Mouse (Mus musculus): ENCODE measurements at regions not wholly inside any gene's neighbourhood (a gene's known extent, or its start where the extent isn't known, plus 50 kb on each side); places are given as distances from the start of the nearest gene placed in this dataset.
"Not testable (repeated sequence)": the region's sequence is repeated elsewhere in the genome, so short reads cannot be mapped to it uniquely, and the experiment has no call there.

- DNase-seq, result not testable (repeated sequence)
Observed at GRCm38 (mm10) chr14:52988563-52988962, 493.0 kb upstream of the Olfr1507 start.

GRCm38 (mm10) chr14:52972207-52973003 is 476.9 kb upstream of the Olfr1507 start:
- not testable (repeated sequence) for DNase-seq

DNA sequence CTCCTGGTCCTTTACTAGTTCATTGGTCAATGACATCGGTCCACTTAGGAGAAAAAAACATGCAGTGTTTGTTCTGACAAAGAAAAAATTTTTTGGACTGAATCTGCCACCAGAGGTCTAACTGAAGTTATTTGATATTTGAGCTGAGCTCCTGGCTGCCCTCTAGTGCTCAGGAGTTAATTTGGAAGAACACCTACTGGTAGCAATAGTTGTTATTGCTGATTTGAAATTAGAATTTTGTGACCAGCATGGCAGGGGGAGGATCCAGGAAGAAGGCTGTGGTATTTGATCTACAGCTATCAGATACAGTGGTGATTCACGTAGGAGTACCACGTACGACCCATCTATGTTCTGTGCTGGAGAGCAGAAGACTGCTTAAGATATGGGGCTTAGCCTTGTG is 466.6 kb upstream of the Olfr1507 start:
- not testable (repeated sequence) for DNase-seq

DNA sequence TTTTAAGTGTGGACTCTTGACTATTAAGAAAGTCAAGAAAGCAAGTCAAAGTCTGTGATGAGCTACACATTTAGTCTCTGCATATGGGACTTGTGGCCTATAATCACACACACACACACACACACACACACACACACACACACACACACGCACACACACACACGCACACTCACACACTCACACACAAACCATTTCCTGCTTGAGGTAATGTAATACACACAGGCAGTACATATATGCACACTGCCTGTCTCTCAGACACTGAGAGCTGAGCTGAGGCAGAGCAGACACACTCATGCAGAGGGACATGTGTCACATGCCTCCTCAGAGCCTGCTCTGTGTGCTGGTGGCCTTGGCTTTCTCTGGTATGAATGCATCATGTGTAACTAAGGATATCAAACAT is 461.0 kb upstream of the Olfr1507 start:
- peak; percentile 20 for DNase-seq

- peak; percentile 10 for DNase-seq
Observed at GRCm38 (mm10) chr14:52944925-52945324, 449.4 kb upstream of the Olfr1507 start.

DNA sequence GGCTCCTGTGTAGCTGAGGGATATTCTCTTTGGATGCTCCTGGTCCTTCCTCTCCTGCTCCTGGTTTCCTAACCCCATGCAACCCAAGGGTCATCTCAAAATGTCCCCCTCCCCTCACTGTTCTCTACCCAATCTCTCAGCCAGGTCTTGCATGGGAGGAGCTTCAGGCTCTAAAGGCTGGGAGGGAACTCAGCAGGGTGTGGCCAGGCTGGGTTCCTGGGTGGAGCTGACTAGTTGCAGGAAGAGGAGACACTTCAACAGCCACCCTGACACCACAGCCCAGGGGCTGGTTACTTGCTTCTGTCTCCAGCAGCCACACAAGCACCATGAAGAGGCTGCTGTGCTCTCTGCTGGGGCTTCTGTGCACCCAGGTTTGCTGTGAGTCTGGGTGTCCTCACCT is 446.9 kb upstream of the Olfr1507 start:
- DNase-seq, result not testable (repeated sequence)

- not testable (repeated sequence) for DNase-seq
Observed at GRCm38 (mm10) chr14:52941747-52942146, 446.2 kb upstream of the Olfr1507 start.

- not testable (repeated sequence) for DNase-seq
Observed at GRCm38 (mm10) chr14:52920138-52920537, 424.6 kb upstream of the Olfr1507 start.

DNA sequence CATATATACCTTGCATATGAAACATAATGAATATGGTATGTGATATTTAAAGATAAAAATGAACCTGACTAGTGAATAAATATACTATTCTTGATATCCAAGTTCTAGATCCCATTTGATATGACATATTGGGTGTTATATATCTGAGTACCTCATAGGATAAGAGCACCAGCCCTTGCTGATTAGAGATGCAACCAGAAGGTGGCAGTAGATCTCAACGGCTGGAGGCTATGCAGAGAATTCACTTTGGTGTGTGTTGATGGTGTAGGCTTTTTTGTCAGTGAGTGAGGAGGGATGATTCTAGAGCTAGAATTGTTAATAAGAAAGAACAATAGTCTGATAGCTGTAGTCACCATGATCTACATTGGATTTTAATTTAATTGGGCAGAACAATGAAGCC is 418.3 kb upstream of the Olfr1507 start:
- not testable (repeated sequence) for DNase-seq

- not testable (repeated sequence) for DNase-seq
Observed at GRCm38 (mm10) chr14:52899629-52900028, 404.1 kb upstream of the Olfr1507 start.

- DNase-seq, result not testable (repeated sequence)
Observed at GRCm38 (mm10) chr14:52898310-52898709, 402.8 kb upstream of the Olfr1507 start.

- DNase-seq, result not testable (repeated sequence)
Observed at GRCm38 (mm10) chr14:52879978-52880377, 384.4 kb upstream of the Olfr1507 start.

DNA sequence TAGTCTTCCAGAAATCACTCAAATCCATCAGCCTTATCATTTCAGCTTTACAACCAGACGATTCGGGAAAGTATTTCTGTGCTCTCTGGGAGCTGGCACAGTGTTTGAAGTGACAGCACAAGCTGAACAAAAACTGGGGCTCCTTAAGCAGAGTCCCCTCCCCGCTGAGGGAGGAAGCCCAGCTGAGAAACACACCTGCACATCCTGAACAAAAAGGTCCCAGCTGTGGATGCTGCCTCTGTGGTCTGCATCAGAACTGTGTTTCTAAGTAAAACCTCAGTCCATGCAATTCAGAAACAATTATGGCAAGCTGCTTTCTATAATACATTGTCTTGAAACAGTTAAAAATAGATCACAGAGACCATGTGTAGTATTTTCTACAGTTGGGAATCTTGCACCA is 368.3 kb upstream of the Olfr1507 start:
- not testable (repeated sequence) for DNase-seq

GRCm38 (mm10) chr14:52863107-52863506 is 367.6 kb upstream of the Olfr1507 start:
- not testable (repeated sequence) for DNase-seq

DNA sequence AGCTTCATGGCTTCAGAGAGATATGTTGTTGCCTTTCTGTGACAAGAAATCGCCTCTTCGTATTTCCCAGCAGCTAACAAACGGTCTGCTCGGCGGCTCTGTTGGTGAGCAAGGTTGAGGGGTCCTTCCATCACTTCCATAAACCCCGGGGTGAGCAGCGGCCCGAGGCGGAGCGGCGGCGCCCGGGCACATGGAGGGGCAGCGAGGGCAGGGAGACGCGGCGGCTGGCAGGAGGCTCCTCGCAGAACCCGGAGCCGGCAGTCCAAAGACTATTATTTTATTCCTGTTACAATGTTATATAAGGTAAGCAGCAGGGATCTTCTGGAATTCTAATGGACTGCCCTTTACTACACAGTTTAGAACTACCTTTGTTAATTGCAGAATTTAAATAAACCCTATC is 366.9 kb upstream of the Olfr1507 start:
- DNase-seq, result not testable (repeated sequence)

GRCm38 (mm10) chr14:52855339-52855738 is 359.8 kb upstream of the Olfr1507 start:
- DNase-seq, result not testable (repeated sequence)

GRCm38 (mm10) chr14:52853598-52853997 is 358.0 kb upstream of the Olfr1507 start:
- DNase-seq, result not testable (repeated sequence)

GRCm38 (mm10) chr14:52847970-52848369 is 352.4 kb upstream of the Olfr1507 start:
- DNase-seq, result not testable (repeated sequence)

DNA sequence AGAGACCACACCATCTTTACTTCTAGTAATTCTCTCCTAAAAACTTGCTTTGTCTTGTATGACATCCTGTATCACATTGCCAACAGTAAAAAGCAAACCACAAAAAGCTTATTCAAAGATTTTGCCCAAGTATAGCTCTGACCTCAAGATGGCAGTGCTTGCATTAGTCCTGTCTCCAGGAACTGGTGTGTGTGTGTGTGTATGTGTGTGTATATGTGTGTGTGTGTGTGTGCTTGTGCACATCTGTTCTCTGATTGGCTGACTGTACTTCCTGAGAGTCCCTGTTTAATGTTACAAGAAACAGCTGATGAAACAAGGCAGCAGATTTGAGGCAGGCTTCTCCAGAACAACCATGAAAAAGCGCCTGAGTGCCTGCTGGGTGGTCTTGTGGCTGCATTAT is 328.5 kb upstream of the Olfr1507 start:
- not testable (repeated sequence) for DNase-seq

GRCm38 (mm10) chr14:52821617-52822016 is 326.1 kb upstream of the Olfr1507 start:
- DNase-seq, result not testable (repeated sequence)

GRCm38 (mm10) chr14:52811128-52811415 is 315.5 kb upstream of the Olfr1507 start:
- not testable (repeated sequence) for DNase-seq

- DNase-seq, result peak; percentile 86
Observed at GRCm38 (mm10) chr14:52810275-52811127, 315.0 kb upstream of the Olfr1507 start.

- DNase-seq, result not testable (repeated sequence)
Observed at GRCm38 (mm10) chr14:52801705-52802104, 306.2 kb upstream of the Olfr1507 start.

DNA sequence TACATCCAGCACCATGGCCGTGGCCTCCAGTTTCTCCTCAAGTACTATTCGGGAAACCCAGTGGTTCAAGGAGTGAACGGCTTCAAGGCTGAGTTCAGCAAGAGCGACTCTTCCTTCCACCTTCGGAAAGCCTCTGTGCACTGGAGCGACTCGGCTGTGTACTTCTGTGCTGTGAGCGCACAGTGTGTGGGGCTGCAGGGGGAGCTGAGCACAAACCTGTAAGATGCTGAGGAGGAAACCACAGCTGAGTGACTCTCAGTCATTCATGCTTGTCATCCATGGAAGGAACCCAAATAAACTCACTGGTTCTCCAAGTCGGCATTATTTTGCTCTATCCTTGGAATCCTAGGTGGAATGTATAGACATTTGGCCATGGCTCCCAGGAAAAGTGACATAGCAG is 297.1 kb upstream of the Olfr1507 start:
- DNase-seq, result not testable (repeated sequence)

Data from thymus, postnatal 14 days (tissue).